Mouse (Mus musculus) midbrain, embryonic 16.5 days (tissue): ENCODE data around the gene Myom1. TPM values are rescaled to one million over a fixed set of nuclear protein-coding genes. Genes with fewer than 3 reads are reported as not detected.

ENCODE experiments used
- polyA plus RNA-seq: library from polyadenylated mRNA; unstranded; fragments of >200 nt; fragmentation: Nextera tagmentation; extraction: Ambion mirVana; gene quantifications from 2 replicates; pipeline ENCODE4 v1.2.1, GENCODE M21; 2015

The Myom1 gene
- polyA plus RNA-seq, 1 experiment from 2014 or later: 1.4 TPM

Other genes starting within 250 kb of the Myom1 start
- gene Tgif1, start 149.1 kb upstream of the Myom1 start, polyA plus RNA-seq: 7.4 and 8.2 TPM in 2 replicates
- 82.2 and 92.0 TPM in 2 replicates for gene Myl12a, start 245 bp downstream of the Myom1 start, polyA plus RNA-seq
- gene Lpin2, start 179.9 kb downstream of the Myom1 start, polyA plus RNA-seq: 45.0 and 47.3 TPM in 2 replicates